Mouse (Mus musculus): ENCODE data around the gene Cep89.

The Cep89 gene

DNA sequence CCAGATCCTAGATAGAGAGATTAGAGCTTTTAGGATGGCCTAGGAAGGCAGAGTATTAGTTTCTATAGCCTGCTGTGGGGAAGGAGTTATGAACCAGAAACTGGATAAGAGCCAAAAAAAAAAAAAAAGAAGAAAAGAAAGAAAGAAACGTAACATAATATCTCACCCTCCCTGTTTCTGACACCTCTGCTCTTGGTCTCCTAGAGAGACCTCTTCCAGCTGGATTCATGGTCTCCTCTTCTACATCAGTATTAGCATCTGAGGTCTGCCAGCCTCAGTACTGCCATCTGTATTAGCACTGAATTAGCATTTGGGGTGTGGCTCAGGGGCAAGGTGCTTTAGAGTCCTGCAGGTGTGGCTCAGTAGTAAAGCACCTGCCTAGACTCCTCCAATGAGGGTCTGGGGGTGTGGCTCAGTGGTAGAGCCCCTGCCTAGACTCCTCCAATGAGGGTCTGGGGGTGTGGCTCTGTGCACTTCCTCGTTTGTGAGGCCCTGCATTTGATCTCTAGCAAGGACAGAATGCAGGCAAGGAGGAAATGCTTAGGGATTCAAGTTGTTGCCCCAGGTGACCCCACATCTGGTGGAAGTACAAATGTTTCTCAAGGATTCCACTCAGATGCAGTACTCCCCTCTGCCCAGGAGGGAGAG is 14.0 kb upstream of the Cep89 start:
- in situ Hi-C loops (cut with MboI, MseI): loop anchor here (10.0 kb wide), 1 partner anchor 328 kb away; the partner anchor contains the start of gene Cebpg

DNA sequence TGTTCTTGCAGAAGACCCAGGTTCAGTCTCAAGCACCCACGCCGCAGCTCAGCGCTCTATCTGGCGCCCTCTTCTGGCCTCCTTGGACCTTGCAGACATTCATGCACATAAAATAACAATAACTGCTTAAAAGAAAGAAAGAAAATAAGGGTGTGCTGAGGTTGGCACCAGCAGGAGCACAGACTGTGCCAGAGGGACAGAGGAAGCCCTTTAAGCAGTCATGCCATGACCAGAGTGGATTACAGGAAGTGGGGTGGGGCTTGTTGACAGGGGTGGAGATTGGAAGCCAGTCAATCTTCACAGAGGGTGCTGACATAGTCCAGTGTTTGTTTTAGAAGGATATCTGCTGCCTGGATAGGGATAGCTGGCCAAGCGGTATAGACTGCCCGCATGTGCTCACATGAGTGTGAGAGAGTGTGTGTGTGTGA is 10.3 kb upstream of the Cep89 start:
- in situ Hi-C loops (cut with MboI, MseI): loop anchor here (10.0 kb wide), 1 partner anchor 332 kb away; the partner anchor contains the start of gene Cebpg

DNA sequence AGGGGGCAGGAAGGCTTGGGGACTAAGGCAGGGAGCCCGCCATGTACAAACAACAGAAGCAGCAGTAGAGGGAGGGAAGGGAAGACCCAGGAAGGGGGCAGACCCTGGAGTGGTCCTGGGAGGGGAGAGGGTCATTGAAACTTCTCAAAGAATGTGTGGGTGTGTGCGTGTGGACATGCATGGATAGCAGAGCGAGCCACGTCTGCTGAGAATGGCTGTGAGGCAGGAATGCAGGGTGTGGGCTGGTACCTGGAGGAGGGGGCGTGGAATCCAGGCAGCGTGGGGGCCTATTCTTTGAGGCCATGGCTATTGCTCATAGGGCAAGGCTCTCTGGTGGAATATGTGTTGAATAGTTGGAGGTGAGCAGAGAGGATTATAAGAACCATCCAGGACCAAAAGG is 8.1 kb upstream of the Cep89 start:
- in situ Hi-C loops (cut with MboI, MseI): loop anchor here (10.0 kb wide), 1 partner anchor 334 kb away; the partner anchor contains the start of gene Cebpg

DNA sequence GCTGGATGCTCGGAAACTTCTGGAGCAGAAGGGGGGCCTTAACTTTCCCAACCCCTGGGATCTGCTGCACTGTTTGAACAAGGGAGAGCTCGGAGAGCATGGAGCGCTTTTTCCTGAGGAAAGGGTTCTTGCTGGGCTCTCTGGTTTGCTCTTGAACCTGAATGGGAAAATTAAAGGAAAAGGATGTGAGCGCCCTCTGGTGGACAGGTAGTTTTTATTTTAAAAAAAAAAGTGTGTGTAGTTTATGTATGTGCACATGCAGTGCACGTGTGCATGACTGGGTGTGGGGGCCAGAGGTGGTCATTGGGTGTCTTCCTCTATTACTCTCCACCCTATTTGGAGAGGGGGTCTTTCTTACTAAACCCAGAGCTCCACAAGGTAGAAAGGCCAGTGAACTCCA is 3.9 kb upstream of the Cep89 start:
- in situ Hi-C loops (cut with MboI, MseI): loop anchor here (5.0 to 10.0 kb wide), 2 partner anchors 61 to 252 kb away; partner anchors contain the start of genes Pdcd5 and Rhpn2

DNA sequence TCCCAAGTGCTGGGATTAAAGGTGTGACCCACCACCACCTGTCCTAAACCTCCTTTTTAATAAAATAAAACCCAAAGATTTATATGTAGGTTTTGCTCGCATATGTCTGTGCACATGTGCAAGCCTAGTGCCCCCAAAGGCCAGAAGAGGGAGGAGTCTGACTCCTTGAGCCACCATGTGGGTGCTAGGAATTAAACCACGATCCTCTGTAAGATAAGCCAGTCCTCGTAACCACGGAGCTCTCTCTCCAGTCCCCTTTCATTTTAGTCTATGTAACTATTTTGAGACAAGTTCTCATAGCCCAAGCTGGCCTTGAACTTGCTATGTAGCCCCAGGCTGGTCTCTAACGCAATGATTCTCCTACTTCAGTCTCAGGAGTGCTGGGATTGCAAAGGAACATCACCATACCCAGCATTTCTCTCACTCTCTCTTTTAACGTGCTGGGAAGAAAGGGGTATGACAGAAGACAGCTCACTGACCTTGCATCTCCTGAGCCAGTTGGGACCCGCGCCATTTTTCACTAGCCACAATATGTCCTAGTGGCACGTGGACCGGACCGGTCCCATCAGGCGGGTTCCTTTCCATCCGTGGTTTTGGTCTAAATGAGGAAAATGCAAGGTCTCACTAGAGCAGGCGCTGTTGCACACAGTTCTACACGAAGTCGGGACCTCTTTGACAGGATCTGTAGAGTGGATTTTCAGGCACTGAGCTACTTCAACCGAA is 940 bp upstream of the Cep89 start:
- in situ Hi-C loops (cut with MboI, MseI): loop anchor here (10.0 kb wide), 1 partner anchor 249 kb away; the partner anchor contains the start of gene Pdcd5

DNA sequence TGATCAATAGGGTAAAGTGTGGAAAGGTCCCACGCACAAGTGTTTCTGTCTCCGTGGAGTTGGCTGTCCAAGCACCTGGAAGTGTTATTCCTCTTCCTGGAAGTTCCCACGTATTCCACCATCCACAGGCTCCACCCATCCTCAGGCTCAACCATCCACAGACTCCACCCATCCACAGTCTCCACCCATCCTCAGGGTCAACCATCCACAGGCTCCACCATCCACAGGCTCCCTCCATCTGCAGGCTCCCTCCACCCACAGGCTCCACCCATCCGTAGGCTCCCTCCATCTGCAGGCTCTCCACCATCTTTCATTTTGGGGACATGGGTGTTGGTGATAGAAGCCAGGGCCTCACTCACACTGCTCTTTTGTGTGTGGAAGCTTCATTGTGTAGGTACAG is 4.3 kb downstream of the Cep89 start:
- in situ Hi-C loops (cut with MboI, MseI): no loop called here

DNA sequence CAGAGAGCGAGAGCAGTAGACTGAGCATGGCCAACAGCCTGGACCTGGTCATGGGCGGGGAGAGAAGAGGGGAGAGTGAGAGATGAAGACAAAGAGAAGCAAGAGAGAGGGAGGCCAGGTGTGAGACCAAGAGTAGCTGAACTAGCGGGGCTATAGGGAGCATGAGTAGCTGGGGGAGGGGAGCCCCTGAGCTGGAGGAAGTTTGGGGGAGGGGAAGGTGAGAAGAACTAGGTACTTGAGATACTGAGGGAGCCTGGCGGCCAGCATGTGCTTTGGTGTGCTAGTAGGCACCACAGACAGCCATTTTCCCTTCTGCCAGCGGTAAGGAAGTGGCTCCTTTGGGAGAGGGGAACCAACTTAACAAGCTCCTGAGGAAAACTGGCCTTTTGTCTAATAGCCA is 18.4 kb downstream of the Cep89 start:
- in situ Hi-C loops (cut with MboI, MseI): loop anchor here (10.0 kb wide), 1 partner anchor 480 kb away; no protein-coding TSS in a partner anchor

DNA sequence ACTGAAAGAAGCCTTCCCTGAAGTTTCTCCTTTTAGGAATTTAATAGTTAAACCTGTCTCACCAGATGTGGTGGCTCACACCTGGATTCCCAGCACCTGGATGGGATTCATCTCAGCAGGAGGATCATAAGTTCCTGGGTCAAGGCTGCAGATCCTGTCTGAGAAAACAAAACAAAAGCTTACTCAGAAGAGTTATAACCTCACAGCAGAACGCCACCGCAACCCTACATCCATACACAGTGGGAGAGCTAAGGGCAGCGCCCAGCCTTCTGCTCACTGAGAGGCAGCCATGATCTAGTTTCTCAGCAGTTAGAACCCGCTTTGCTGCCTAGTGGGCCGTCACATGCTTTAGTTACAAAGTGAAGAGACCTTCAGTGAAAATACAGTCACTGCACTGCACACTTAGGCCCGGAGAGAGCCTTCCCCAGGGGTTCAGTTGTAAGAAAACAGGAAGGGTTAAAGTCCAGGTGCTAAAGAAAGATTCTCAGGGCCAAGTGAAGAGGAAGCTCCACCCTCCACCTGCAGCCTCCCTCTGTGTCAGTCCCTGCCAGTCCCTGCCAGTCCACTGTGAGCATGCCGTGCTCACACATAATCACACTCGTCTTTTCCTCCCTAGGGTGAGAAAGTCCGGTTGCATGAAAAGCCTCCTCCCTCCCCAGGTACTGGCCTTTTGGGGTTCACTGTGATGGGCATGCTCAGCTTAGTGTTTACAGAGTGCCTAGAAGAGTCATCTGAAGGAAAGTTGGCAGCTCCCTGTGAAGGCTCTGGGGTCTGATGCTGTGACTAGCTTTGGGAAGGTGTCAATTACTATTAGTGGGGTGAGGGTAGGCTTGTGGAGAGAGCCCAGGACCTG is 19.2 kb downstream of the Cep89 start:
- in situ Hi-C loops (cut with MboI, MseI): loop anchor here (10.0 kb wide), 1 partner anchor 481 kb away; no protein-coding TSS in a partner anchor

DNA sequence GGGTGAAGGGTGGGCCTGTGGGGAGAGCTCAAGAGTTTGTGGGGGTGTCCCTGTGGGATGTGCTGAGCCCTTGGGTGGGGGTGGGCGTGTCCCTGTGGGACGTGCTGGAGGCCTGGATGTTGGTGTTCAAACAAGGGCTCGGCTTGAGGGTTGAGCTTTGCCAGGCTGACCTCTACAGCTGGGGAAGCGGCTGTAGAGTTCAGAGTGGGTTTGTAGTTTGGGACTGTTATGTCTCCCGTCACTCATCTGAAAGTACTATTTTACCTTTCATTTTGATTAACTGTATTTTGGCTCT is 19.8 kb downstream of the Cep89 start:
- in situ Hi-C loops (cut with MboI, MseI): loop anchor here (10.0 kb wide), 1 partner anchor 482 kb away; no protein-coding TSS in a partner anchor

DNA sequence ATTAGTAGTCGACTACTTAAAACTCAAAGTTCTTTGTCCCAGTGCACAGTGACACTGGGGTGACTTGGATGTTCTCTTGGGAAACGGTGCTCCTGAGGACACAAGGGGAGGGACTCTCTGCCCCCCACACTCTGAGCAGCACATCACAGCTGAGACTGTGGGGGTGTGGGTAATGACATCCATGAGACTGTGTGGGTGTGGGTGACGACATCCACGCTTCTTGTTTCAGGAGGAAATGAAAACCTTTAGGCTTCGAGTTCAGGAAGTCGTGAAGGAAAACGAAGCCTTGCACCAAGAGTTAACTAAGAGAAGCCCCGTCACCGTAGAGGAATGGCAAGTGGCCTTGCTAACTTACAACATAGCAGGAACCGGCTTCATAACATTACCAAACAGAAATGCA is 26.2 kb downstream of the Cep89 start:
- in situ Hi-C loops (cut with MboI, MseI): no loop called here

DNA sequence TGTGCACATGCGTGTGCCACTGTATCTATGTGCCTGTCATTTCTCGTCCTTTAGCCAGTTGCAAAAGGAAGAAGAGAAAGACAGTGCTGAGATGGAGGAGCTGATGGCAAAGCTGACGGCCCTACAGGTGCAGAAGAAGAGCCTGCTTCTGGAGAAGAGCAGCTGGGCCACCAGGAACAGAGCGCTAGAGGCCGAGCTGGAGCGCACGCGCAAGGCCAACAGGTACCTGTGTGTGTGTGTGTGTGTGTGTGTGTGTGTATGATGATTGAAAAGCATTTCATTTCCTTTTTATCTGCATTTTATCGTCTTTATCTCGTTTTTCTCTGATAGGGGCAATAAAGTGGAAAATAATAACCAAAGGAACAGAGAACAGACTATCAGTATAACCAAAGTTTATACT is 31.3 kb downstream of the Cep89 start:
- in situ Hi-C loops (cut with MboI, MseI): no loop called here

DNA sequence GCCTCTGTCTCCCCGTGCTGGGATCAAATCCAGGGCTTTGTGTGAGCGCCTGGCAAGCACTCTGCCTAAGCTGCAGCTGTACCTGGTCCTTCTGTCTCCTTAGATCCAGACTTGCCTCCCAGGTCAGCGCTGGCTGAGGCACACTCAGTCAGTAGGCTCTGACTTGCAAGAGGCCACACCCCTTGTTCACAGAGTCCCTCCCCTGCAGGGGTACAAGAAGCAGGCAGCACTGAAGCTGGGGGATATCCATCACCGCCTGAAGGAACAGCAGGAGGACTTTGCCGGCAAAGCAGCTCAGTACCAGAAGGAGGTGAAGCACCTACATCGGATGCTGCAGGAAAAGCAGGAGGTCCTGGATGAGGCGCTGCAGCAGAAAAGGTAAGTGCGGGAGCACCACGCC is 38.4 kb downstream of the Cep89 start:
- in situ Hi-C loops (cut with MboI, MseI): no loop called here

DNA sequence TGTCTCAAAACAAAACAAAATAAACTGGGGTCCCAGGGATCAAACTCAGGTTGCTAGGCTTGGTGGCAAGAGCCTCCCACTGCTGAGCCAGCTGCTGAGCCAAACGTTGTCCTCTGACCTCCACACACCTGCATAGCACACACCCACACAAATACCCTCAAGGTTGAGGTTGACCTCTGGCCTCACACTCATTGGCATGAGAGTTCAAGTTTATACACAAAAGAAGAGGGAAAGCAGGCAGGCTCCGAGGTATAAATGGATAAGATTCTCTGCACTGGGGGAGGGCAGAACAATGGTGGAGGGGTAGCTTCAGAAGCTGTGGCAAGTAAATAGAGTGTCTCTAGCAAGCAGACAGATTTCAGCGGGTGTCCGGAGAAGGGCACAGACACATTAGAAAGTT is 50.7 kb downstream of the Cep89 start:
- in situ Hi-C loops (cut with MboI, MseI): no loop called here

DNA sequence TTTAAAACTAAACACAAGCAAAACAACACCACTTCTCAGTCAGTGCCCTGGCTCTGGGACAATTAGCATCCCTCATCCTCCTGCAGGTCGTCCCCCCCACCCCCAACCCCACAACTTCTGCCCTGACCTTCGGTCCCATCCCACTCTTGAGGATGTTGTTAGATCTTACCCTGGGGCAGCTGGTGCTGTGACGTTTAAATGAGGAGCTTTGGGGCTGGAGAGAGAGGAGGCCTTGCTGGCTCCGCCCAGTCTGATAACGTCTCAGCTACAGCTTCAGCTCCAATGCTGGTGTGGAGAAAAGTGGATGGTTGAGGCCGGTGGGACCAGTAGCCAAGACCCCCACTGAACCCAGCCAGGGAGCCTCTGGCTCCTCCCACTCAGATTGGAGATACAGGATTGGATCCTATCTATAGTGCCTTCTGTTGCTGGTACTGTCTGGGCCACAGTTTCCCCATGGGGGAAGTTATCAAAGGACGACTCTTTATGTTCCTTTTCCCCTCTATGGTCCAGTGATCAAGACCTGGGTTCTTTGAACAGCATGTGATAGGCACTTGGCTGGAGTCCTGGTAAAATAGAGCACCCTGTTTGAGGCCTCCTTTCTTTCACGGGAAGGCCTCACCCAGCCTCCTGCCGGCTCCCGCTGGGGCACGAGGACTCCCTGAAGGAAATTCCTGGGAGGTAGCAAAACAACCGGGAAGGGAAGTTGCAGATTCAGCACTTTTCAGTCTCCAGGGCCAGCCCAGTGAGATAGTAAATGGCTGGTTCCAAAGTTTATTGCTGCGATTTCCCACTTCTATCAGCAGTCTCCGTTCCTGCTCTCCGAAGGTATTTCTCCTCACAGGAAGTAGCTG is 51.4 kb downstream of the Cep89 start, which contains the start of gene Slc7a9:
Gene Slc7a9, plus strand, starts transcription at position 801 of the 851 bp plus-strand sequence.
- in situ Hi-C loops (cut with MboI, MseI): no loop called here

DNA sequence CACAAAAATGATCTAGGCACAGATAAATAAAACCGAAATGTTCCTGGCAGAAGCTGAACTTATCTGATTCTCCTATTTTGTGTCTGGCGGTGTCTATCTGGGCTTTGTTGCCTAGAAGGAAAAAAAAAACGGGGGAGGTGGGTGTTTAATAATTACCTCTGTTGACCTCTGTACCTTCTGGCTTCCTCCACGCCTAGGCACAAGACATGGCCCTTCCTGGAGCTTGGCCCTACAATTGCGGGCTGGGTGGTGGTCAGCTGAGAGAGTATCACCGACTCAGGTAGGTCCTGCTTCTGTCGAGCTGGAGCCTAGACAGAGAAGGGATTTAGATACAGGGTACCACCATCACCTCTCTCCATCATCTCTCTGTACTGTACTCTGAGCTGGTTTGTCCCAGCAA is 52.0 kb downstream of the Cep89 start:
- in situ Hi-C loops (cut with MboI, MseI): no loop called here

DNA sequence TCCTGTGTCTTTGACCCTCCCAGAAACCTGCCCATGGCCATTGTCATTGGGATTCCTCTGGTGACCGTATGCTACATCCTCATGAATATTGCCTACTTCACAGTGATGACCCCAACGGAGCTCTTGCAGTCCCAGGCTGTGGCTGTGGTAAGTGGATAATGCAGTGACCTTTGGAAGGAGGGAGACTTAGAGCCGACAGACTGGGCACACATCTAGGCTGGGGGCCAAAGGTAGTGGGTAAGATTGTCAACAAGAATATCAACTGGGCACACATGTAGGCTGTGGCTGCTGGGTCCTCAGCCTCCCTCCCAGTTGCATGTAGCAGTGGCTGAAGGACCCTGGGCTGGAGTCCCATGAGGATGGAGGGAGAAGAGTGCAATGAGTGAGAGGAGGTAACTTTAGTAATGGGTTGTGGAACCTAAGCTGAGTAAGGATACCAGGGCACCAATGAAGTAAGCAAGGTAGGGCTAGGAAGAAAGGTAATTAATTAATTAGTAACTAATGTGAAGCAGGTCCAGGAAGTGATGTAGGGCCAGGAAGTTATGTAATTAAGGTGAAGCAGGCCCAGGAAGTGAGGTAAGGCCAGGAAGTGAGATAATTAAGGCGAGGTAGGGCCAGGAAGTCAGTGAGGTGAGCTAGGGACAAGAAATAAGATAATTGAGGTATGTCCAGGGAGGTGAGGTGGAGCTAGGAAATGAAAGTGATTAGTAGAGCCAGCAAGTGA is 59.4 kb downstream of the Cep89 start:
- in situ Hi-C loops (cut with MboI, MseI): no loop called here

DNA sequence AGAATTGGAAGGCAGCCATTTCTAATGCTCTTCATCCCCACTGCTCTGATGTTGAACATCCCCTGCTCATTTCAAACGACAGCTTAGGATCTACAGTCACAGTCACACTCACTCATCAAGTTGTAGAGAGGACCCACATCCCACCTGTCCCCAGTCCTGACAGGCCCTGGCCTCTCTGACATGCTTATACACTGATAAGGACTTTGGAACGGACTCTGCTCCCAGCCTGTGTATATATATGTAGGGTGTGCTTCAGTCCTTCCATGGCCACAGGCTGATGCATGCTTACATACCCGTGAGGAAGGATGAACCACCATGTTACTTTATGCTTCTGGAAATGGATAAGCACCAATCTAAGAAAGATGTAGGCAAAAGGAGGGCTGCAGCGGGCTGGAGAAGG is 64.1 kb downstream of the Cep89 start:
- in situ Hi-C loops (cut with MboI, MseI): no loop called here

DNA sequence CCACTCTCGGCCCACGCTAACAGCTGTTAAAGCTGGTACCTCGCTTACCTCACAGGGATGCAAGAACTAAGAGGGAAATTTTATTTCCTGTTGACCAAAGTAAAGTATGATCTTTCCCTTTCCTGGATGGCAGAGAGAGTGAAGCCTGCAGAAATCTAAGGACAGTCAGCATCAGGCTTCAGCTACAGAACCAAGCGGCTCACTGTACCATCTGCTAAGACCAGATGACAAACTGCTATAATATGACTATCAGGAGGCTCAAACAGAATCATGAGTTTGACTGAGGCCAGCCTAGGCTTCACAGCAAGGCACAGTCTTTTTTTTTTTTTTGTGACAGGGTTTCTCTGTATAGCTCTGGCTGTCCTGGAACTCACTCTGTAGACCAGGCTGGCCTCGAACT is 68.2 kb downstream of the Cep89 start:
- in situ Hi-C loops (cut with MboI, MseI): no loop called here

DNA sequence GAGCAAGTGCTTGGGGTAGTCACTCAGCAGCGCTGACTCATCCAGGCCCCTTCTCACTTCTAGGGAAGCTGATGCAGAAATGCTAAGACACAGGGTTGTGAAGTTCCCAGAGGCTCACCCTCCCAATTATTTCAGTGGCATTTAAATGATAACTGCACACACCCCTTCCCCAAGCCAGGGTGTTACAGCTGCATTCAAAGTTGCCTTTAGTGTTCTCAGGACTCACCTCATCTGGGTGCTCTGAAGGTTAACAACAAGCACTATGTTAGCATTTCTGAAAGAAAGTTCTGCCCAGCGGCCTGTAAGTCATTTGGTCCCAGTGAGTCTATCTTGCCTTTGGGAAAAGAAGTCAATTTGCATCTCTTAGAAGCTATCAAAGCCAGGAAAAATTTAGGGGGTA is 71.0 kb downstream of the Cep89 start:
- in situ Hi-C loops (cut with MboI, MseI): no loop called here

DNA sequence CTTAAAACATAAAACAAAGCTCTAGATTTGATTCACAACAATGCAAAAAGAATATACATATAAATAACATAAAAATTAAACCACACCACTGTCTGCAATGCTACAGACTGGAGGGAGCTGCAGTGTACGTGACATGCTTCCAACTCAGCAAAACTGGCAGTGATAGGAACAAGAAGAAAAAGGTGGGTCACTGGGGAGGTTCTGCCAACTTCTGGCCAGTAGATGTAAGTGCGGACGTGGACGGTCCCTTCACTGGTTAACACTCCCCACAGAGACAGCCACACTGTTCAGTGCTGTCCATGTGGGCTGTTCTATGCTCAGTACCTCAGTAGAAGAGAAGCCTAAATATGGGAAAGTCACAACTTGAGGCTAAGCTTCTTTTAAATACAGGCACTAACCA is 74.0 kb downstream of the Cep89 start:
- in situ Hi-C loops (cut with MboI, MseI): no loop called here

Data from T-helper 2 cell (primary cell).